Mouse (Mus musculus) cortical plate, adult 2 months (tissue): ENCODE data around the gene Morn1. TPM values are rescaled to one million over a fixed set of nuclear protein-coding genes. Genes with fewer than 3 reads are reported as not detected.

Source experiments
- H3K27ac ChIP-seq: fragments of 200-500 bp; 2 replicates; pipeline ENCODE4 v1.5.1; 2012; ENCODE audit warnings: low read length, control low read depth, inconsistent platforms; ENCODE audit not compliant: insufficient read depth
- H3K4me1 ChIP-seq: fragments of 200-500 bp; 2 replicates; pipeline ENCODE4 v1.6.1; 2011; ENCODE audit warnings: low read length; ENCODE audit not compliant: control insufficient read depth, insufficient read depth
- H3K4me3 ChIP-seq: fragments of 200-500 bp; 2 replicates; pipeline ENCODE4 v1.5.1; 2011; ENCODE audit warnings: mild to moderate bottlenecking, low read length, control low read depth; ENCODE audit not compliant: insufficient read depth
- CTCF ChIP-seq: fragments of 200-500 bp; IDR thresholded peaks from 2 replicates; pipeline ENCODE4 v1.5.1; 2011; ENCODE audit warnings: mild to moderate bottlenecking, control low read depth, low read length; ENCODE audit not compliant: insufficient read depth; ENCODE audit errors: extremely low read depth
- POLR2A ChIP-seq: fragments of 200-500 bp; IDR thresholded peaks from 2 replicates; pipeline ENCODE4 v1.6.1; 2011; ENCODE audit warnings: mild to moderate bottlenecking, low read length, control low read depth; ENCODE audit not compliant: insufficient read depth; ENCODE audit errors: extremely low read depth
- polyA plus RNA-seq: library from polyadenylated mRNA; depleted of rRNA; stranded (reverse); fragments of >200 nt; gene quantifications from 2 replicates; pipeline ENCODE4 v1.2.3, GENCODE M21; 2012

Morn1 gene
- polyA plus RNA-seq, 1 experiment: 12.4 TPM

DNA sequence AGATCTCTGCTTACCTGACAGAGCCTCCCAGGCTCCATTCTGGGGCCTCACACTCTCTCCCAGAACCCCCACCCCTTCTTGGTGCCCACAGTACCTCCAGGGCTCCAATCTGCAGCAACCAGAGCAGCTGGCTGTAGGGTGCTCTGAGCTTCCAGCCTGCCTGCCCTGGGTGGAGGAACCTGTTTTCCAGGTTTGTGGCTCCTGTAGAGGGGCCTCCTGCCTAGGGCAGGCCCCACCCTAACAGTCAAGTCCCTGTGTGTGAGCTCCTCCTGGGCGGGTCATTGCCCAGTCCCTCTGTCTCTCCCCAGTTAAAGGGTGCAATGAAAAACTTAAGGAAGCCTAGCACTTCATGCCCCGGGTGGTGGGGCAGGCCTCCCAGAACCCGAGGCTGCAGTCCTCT is 22.5 kb upstream of the Morn1 start:
- Histone ChIP-seq H3K4me3 (no peak overlapping the region), H3K27ac (no peak overlapping the region), H3K4me1 (peaks cover 2% of the 10 kb centered on the region; the same call in 1 of the 2 replicates)
- no peak for TF ChIP-seq CTCF
- no peak for TF ChIP-seq POLR2A

- H3K27ac ChIP-seq: no peak overlapping the region
- TF ChIP-seq CTCF: no peak
- no peak for TF ChIP-seq POLR2A
- H3K4me3 ChIP-seq: no peak overlapping the region
- H3K4me1 ChIP-seq: peaks cover 2% of the 10 kb centered on the region
Observed at GRCm38 (mm10) chr4:155064474-155064873, 21.9 kb upstream of the Morn1 start.

- Histone ChIP-seq H3K4me3 (peak overlapping the region; percentile 53; the same call in 1 of the 2 replicates), H3K4me1 (peaks cover 2% of the 10 kb centered on the region), H3K27ac (no peak overlapping the region)
- no peak for TF ChIP-seq POLR2A
- peak; percentile 87 for TF ChIP-seq CTCF
Observed at GRCm38 (mm10) chr4:155065970-155066833, 20.2 kb upstream of the Morn1 start.

GRCm38 (mm10) chr4:155066834-155067522 is 19.4 kb upstream of the Morn1 start, which contains the start of gene Pex10:
Pex10 (plus strand) TSS chr4:155067016.
- TF ChIP-seq CTCF: no peak
- TF ChIP-seq POLR2A: peak; percentile 83
- Histone ChIP-seq H3K4me1 (peaks cover 2% of the 10 kb centered on the region), H3K27ac (0 out of 2 replicates have a peak within 1 kb of the TSS, but pooled peaks have one; percentile 20), H3K4me3 (peak within 1 kb of the TSS; percentile 53)

DNA sequence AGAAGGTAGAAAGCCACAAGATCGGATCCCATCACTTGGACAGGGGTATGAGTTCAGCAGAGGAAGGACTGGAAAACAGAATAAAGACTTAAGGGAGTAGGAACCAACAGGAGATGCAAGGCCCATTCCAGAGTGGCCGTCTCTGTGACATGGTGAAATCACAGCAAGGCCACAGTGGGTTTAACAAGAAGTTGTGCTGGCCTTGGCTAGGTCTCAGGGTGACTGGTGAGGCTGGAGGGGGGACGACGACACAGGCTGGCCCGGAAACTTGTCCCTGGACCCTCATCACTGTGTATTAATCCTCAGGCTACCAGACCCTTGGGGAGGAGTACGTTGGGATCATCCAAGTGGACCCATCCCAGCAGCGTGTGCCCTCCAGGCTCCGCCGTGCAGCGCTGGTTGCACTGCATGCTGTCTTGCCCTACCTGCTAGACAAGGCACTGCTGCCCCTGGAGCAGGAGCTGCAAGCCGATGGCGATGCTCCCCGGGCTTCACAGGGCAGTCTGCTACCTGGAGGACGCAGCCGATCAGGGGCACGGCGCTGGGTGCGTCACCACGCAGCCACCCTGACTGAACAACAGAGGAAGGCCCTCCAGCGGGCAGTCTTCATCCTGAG is 17.9 kb upstream of the Morn1 start:
- no peak overlapping the region; the same call in 1 of the 2 replicates for H3K4me3 ChIP-seq
- peaks cover 2% of the 10 kb centered on the region for H3K4me1 ChIP-seq
- no peak overlapping the region for H3K27ac ChIP-seq
- TF ChIP-seq CTCF: no peak
- peak; percentile 25; the same call in 1 of the 2 replicates for TF ChIP-seq POLR2A

DNA sequence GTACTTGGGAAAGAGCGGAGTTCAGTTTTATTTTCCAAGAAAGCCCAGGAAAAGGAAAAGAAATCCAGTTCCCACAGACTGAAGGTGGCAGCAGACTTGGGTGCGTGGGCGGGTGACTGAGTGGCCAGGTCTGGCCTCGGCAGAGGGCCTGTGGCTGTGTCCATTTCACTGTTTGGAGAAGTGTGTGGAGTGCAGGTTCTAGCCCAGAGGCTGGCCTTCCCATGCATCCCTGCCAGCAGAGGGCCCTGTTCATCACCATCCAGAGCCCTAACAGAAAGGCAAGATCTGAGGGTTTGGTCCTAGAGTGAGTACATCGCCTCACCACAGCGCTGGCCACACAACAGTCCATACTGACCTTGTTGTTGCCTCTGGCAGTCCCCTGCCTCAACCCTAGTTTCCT is 17.2 kb upstream of the Morn1 start:
- H3K27ac ChIP-seq: no peak overlapping the region
- no peak overlapping the region for H3K4me3 ChIP-seq
- H3K4me1 ChIP-seq: peaks cover 2% of the 10 kb centered on the region
- TF ChIP-seq POLR2A (no peak), CTCF (peak; percentile 37)

GRCm38 (mm10) chr4:155070199-155070598 is 16.2 kb upstream of the Morn1 start:
- H3K4me1 ChIP-seq: peaks cover 2% of the 10 kb centered on the region
- H3K4me3 ChIP-seq: no peak overlapping the region
- TF ChIP-seq CTCF (no peak), POLR2A (no peak)
- no peak overlapping the region for H3K27ac ChIP-seq

GRCm38 (mm10) chr4:155070921-155071320 is 15.5 kb upstream of the Morn1 start:
- H3K4me3 ChIP-seq: no peak overlapping the region
- TF ChIP-seq POLR2A: no peak
- no peak for TF ChIP-seq CTCF
- H3K4me1 ChIP-seq: peaks cover 2% of the 10 kb centered on the region
- no peak overlapping the region for H3K27ac ChIP-seq

DNA sequence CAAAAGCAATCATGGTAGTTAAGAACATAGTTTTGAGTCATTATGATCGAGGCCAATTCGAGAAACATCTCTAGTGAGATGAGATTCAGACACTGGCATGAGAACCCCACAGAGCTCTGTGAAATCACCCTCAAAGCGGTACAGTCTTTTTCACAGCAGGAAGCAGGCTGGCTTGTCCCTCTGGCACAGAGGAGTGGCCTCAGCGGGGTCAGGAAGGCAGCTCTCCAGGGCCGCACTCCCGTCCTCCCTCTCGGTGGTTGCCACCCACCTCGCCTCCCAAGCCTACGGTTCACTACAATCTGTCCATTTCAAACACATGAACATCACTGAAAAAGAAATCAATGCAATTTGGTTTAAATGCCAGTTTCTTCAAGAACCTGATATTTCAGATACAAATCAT is 12.0 kb upstream of the Morn1 start:
- Histone ChIP-seq H3K4me1 (no peaks in the 10 kb centered on the region), H3K4me3 (no peak overlapping the region), H3K27ac (no peak overlapping the region)
- no peak for TF ChIP-seq CTCF
- no peak for TF ChIP-seq POLR2A
